Mouse (Mus musculus) megakaryocyte-erythroid progenitor cell, adult 5-6 weeks (primary cell): ENCODE data around the gene 4933428G20Rik. TPM values are rescaled to one million over a fixed set of nuclear protein-coding genes. Genes with fewer than 3 reads are reported as not detected.

Experiments
- ATAC-seq: replicated peaks from 2 replicates; pipeline ENCODE4 v1.8.0; 2016; ENCODE audit warnings: mild to moderate bottlenecking, inconsistent platforms; ENCODE audit not compliant: severe bottlenecking, poor library complexity, low FRiP score, low TSS enrichment
- total RNA-seq, 2 experiments: library from RNA; stranded (forward) in 1 of 2; stranded (reverse) in 1 of 2; fragments of 200-1000, 215-1000 nt in 1 of 2; fragments of >200 nt in 1 of 2; fragmentation: Nextera tagmentation in 1 of 2; gene quantifications; 2 replicates each; pipeline ENCODE4 v1.2.3; 2014 to 2017

The 4933428G20Rik gene
- total RNA-seq, 2 experiments from 2014 or later, result not detected

DNA sequence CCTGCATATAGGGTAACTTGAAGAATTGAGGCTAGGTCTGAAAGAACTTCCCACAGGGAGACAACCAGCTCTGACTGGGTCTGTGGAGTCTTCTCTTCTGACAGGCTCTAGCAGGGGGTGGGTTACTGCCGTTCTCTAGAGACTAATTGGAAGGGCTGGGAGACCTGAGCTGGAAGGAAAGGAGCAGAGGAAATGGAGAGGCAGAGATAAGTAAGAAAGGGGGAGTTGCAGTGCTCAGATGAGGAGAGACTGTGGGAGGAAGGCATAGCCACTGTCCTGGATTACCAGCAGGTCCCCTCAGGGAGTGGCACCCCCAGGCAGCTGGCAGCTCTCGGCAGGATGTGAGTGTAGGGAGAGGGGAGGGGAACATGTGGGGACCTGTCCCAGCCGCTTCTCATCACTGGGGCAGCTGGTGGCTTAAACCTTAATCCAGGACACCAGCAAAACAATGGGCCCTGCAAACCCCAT, 58.4 kb downstream of the 4933428G20Rik start:
- 0 out of 2 replicates have a peak, but pooled peaks have one; percentile 6 for ATAC-seq

GRCm38 (mm10) chr11:97441036-97441657, 59.0 kb downstream of the 4933428G20Rik start:
- no peak for ATAC-seq

Other genes with a start within 250 kb of the 4933428G20Rik start
- 32.5 and 34.5 TPM in 2 replicates for gene Npepps, start 219.7 kb downstream of the 4933428G20Rik start, total RNA-seq (2014; fragmentation: Nextera tagmentation)
- gene Npepps, start 219.7 kb downstream of the 4933428G20Rik start, total RNA-seq (2017), result 19.8 and 25.0 TPM in 2 replicates
- gene Mrpl45, start 184.6 kb downstream of the 4933428G20Rik start, total RNA-seq (2014; fragmentation: Nextera tagmentation), result 38.2 and 48.4 TPM in 2 replicates
- gene Mrpl45, start 184.6 kb downstream of the 4933428G20Rik start, total RNA-seq (2017), result 23.2 and 34.7 TPM in 2 replicates
- gene Gpr179, start 148.3 kb downstream of the 4933428G20Rik start, total RNA-seq (2014; fragmentation: Nextera tagmentation), result 0.05 TPM in 1 of 2 replicates, not detected in the other
- gene Gpr179, start 148.3 kb downstream of the 4933428G20Rik start, total RNA-seq (2017), result not detected in 2 replicates
- gene Socs7, start 137.8 kb downstream of the 4933428G20Rik start, total RNA-seq (2014; fragmentation: Nextera tagmentation), result 6.0 and 15.8 TPM in 2 replicates
- gene Socs7, start 137.8 kb downstream of the 4933428G20Rik start, total RNA-seq (2017), result 9.0 and 11.8 TPM in 2 replicates
- 18.4 and 22.3 TPM in 2 replicates for gene Arhgap23, start 84.8 kb downstream of the 4933428G20Rik start, total RNA-seq (2014; fragmentation: Nextera tagmentation)
- 3.9 and 14.5 TPM in 2 replicates for gene Arhgap23, start 84.8 kb downstream of the 4933428G20Rik start, total RNA-seq (2017)
- gene Srcin1, start 75.8 kb upstream of the 4933428G20Rik start, total RNA-seq (2014; fragmentation: Nextera tagmentation), result not detected in 2 replicates
- not detected in 2 replicates for gene Srcin1, start 75.8 kb upstream of the 4933428G20Rik start, total RNA-seq (2017)
- gene Epop, start 129.4 kb upstream of the 4933428G20Rik start, total RNA-seq (2014; fragmentation: Nextera tagmentation), result 2.6 and 2.9 TPM in 2 replicates
- 0.61 and 2.6 TPM in 2 replicates for gene Epop, start 129.4 kb upstream of the 4933428G20Rik start, total RNA-seq (2017)
- 5.4 and 6.1 TPM in 2 replicates for gene Mllt6, start 163.1 kb upstream of the 4933428G20Rik start, total RNA-seq (2014; fragmentation: Nextera tagmentation)
- gene Mllt6, start 163.1 kb upstream of the 4933428G20Rik start, total RNA-seq (2017), result 4.8 and 5.4 TPM in 2 replicates
- 10.1 TPM in 1 of 2 replicates, not detected in the other for gene Cisd3, start 185.5 kb upstream of the 4933428G20Rik start, total RNA-seq (2014; fragmentation: Nextera tagmentation)
- gene Cisd3, start 185.5 kb upstream of the 4933428G20Rik start, total RNA-seq (2017), result 15.9 TPM in 1 of 2 replicates, not detected in the other
- 6.8 and 19.0 TPM in 2 replicates for gene Pcgf2, start 200.2 kb upstream of the 4933428G20Rik start, total RNA-seq (2014; fragmentation: Nextera tagmentation)
- 0.23 and 0.28 TPM in 2 replicates for gene Pcgf2, start 200.2 kb upstream of the 4933428G20Rik start, total RNA-seq (2017)
- gene Psmb3, start 203.1 kb upstream of the 4933428G20Rik start, total RNA-seq (2014; fragmentation: Nextera tagmentation), result 226 and 360 TPM in 2 replicates
- gene Psmb3, start 203.1 kb upstream of the 4933428G20Rik start, total RNA-seq (2017), result 171 and 175 TPM in 2 replicates
- 26.4 and 28.6 TPM in 2 replicates for gene Pip4k2b, start 244.4 kb upstream of the 4933428G20Rik start, total RNA-seq (2014; fragmentation: Nextera tagmentation)
- gene Pip4k2b, start 244.4 kb upstream of the 4933428G20Rik start, total RNA-seq (2017), result 24.3 and 26.6 TPM in 2 replicates